Mouse (Mus musculus) frontal cortex, postnatal 10 days (tissue): Measurements from ENCODE around the gene T.
"Not testable (repeated sequence)": the region's sequence is repeated elsewhere in the genome, so short reads cannot be mapped to it uniquely, and the experiment has no call there.

Experiments
- DNase-seq, 2 experiments: peaks; one replicate each; pipeline ENCODE4 v3.0.0; 2022; ENCODE audit warnings: low spot score in 2 of 2, mixed read lengths in 1 of 2

The T gene

DNA sequence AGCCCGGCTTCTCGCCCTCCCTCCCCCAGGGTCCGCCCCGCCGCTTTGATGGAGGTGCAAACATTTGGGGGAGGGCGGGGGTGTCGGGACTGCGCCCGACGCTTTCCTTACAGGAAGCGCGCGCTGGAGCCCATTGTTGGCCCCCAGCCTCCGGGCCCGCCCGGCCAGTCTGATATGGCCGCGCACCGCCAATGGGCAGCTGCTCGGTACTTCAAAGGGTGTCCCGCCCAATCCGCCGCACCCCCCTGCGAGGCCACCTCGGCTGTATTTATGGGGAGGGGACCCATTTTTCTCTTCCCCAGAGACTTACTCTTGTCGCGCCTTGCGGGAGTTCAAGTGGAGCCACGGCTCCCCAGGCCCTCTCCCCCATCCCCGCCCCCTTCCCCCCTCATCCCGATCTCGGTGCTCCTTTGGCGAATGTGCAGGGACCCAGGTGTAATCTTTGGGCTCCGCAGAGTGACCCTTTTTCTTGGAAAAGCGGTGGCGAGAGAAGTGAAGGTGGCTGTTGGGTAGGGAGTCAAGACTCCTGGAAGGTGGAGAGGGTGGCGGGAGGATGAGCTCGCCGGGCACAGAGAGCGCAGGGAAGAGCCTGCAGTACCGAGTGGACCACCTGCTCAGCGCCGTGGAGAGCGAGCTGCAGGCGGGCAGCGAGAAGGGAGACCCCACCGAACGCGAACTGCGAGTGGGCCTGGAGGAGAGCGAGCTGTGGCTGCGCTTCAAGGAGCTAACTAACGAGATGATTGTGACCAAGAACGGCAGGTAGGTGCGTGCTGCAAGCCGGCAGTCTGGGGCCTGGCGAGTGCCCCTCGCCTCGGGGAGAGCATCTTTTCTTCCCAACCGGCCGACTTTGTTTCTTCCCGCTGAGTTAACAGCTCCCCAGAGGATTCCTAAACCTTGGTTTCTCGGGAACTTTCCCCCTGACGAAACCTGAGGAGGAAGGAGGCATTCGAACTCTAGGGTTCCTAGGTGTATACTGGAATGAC, at the start of gene T:
T (plus strand) TSS at position 446 of the 983 bp plus-strand sequence.
- DNase-seq: no peak

DNA sequence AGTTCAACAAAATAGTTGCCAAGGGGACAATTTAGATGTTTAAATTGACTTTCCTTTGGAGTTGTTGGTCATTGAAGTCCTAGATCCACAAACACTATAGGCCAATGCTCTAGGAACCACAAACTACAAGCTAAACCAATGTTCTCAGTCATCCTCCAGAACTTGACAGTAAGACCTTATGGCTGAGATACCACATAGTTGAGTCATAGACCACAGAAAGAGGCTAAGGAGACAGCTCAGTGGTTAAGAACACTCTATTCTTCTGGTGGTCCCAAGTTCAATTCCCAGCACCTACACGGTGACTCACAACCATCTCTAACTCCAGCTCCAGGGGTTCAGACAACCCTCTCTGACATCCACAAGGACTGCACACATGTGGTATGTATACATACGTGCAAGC, 48.8 kb upstream of the T start:
- no peak for DNase-seq

DNA sequence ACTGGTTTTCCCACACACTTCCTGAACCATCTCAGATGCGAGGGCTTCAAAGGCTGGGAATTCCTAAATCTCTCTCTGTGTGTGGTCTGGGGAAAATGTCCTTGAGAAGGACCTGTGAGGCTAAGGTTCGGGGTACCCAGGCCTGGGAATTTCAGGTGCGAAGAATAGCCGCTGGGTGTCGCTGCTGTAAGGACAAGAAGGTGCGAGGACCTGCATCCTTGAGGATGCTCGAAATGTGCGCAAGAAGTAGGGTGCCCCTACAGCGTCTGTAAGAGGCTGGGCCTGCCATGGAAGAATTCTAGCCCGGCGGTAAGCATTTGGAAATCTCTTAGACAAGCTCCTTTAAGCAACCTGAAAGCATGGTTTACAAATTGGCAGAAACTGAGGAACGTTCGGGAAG, 45.8 kb upstream of the T start:
- DNase-seq: peak in 1 of 2 experiments; percentile 55

DNA sequence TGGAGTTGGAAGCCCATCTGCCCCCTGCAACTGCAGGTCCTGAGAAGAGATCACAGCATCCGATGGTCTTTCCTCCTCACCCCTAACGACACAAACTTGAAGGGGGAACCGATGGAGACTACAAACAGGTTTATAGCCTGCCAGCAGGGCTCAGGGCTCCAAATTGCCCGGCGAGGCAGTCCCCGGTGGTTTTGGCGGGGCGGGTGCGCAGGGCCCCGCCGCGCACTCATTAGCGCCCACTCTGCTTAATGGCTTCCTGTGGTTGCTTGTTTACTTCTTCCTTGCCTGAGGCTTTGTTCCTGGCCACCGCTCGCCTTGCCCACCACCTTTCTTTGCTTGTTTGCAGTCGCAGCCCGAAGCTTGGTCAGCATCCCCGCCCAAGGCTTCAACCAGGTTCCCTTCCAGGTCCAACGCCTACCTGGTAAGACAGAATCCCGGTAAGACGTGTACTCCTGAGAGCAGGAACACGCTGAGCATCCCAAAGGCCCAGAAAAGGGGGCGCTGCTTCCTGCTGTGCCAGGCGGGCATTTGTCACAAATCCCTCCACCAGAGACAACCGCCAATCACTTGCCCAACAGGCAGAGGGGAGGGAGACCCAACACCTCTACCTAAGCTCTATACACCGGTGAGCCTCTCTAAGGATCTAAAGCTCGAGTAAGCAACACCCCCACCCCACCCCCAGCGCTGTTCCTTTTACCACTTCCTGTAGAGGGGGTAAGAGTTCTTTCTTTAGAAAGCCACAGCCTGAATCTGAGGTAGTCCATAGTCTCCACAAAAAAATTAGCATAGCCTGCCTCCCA, 45.0 kb upstream of the T start:
- DNase-seq: no peak

DNA sequence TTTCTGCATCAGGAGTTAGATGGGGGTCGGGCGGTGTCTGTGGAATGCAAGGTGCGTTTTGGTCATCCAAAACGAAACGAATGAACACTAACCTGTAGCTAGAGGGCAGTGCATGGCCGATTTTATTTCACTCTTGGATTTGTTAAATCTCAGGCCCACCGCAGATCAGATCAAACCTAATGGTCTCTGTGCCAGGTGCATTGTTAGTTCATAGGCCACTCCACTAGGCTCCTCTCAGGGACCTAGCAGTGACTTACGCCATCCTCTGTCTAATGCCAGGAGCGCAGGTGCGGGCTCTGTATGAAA, 44.5 kb upstream of the T start:
- no peak for DNase-seq

DNA sequence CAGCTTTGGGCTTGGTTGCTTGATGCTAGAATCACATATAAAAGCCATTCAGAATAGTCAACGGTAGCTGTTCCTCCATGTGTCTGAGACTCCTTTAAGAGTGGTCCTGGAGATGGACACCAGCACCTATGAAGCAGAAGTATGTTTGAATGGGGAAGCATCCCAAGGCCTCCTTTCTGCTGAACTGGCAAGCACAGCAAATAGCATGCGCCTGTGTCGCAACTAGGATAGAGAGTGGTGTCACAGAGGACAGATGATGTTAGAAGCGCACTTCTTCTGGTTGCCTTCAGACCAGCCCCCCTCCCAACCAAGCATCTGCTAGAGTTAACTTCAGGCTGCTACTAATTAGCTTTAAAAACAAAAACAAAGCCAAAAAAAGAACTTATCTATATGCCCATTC, 43.7 kb upstream of the T start:
- DNase-seq: no peak

DNA sequence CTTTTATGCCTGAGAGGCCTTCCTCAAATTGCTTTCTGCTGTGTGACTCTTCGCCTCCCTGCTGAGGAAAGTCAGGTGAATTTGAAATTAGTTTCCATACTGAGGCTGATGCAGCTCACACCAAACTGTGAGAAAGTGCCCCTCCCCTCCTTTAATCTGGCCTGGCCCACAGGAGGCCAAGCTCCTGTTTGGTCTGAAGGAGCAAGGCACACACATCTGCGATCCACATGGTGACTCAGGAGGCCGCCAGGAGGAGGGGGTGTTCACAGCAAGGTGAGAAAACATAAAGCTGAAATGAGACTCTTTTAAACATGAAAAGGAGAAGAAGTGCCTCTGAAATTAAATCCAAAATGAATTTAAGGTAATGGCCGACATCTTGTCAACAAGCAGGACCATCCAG, 37.9 kb upstream of the T start:
- DNase-seq: no peak

DNA sequence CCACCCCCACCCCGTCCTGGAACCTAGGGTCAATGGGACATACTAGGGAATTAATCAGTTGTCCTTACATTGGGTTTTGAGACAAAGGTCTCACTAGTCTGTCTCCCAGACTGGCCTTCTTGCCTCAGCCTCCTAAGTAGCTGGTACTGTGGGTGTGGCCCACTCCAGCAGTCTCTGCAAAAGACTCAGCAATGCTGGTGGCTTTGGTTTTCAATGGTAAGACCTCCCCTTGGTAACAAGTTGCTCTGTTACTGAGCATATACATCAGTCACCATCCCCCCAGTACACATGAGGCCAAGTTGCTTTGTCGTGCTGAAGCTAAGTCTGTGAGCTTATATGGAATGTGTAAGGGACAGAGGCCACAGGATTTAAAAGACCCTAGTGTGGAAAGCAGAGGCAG, 36.3 kb upstream of the T start:
- DNase-seq: no peak

DNA sequence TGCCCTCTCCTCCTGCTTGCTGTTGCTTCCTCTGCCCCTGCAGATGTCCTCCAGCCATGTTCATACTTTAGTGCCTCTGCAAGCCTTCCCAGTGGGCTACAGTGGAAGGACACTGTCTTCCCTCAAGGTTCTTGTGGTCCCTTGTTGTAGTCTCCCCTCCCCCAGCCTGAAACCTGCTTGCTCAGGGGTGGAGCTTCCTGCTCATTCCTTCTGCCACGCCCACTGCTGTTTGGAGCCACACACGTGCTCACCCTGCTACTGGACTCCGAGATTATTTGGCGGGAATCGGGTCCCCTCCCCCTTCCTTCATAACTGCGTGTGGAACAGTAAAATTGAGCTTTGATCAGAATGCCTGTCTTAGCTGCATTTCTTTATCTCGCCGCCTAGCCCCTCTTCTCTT, 30.3 kb upstream of the T start:
- not testable (repeated sequence) for DNase-seq

DNA sequence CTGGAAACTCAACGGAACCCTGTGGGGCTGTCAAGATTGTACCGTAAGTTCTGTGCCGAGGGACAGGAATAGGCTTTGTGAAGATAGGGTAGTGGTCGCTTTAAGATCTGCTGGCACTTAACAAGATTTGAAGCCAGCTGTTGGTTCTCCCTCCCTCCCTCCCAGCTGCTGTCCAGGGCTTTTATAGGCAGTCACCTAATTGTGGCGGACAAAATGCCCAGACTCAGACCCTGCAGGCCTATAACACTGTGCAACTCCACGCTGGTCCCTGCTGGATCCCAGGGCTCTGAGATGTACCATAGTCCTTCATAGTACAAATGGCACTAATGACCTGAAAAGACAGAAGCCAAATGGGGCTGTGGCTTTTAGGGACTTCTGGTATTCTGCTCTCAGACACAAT, 27.9 kb upstream of the T start:
- no peak for DNase-seq

DNA sequence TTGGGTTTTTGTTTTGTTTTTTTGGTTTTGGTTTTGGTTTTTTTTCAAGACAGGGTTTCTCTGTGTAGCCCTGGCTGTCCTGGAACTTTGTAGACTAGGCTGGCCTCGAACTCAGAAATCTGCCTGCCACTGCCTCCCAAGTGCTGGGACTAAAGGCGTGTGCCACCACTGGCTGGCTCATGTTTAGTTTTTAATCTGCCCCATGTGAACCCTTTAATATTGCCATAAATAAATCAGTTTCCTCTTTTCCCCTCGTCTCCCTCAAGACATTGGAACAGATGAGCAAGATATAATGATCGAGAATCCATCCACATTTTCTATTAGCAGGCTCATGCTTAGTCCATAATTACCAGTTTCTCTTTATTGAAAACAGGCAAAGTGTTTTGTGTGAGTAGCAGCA, 26.2 kb upstream of the T start:
- not testable (repeated sequence) for DNase-seq

DNA sequence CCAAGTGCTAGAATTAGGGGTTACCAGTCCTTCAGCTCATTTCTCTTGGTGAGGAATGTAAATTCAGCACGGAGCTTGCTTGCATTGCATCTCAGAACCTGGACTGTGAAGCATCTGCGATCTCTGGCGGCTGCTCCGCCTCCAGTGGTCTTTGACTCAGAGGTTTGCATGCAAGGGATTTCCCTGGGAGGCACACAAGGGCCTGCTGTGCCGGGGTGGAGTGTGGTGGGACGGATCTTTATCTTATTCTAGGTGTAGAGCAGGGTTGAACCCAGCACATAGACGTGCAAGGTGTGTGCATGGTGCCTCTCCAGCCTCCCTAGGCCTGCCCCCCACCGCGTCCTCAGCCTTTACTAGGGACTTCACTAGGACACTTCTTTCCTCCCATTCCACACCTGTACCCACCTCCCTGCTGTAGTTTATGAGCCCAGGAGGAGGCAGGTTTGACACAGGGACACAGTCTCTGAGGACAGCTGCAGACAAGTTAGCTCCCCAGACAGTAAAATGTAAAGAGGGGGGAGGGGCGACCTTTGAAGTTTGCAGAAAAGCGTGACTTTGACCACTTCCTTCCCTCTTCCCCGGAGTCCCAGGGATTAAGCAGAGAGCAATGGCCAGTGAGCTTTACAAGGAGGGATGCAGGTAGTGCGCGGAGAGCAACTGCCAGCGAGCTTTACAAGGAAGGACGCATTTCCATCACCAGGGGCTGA, 25.5 kb upstream of the T start:
- no peak for DNase-seq

DNA sequence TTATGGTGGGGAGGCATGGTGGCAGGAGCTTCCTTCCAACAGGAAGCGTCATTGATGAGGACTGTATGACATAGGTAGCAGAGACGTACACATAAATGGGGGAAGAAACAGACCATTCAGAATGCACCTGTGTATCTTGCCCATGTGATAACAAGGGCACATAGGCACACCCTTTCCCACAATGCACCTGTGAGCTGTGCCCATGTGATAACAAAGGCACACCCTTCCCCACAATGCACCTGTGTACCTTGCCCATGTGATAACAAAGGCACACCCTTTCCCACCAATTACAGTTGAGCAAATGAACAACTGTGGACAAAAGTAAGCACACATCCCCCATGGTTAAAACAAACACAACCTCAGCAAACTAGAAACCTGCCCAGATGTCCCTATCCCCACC, 23.9 kb upstream of the T start:
- no peak for DNase-seq

DNA sequence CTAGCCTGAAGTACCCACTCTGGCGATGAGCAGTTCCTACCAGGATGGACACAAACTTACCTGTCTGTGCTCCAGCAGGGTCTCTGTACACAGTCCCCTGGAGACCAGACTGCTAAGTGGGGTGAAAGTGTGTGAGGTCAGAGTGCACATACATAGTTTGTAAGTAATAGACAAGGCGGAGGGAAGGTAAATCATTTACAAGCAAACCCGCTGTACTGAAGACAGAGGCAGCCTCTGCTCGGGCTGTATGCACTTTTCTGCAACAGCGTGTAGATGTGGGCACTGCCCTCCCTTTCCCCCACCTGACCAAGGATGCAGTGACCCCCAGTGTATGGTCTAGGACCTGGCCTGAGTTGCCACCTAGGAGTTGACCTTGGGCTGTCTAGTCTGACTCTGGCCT, 20.6 kb upstream of the T start:
- no peak for DNase-seq

DNA sequence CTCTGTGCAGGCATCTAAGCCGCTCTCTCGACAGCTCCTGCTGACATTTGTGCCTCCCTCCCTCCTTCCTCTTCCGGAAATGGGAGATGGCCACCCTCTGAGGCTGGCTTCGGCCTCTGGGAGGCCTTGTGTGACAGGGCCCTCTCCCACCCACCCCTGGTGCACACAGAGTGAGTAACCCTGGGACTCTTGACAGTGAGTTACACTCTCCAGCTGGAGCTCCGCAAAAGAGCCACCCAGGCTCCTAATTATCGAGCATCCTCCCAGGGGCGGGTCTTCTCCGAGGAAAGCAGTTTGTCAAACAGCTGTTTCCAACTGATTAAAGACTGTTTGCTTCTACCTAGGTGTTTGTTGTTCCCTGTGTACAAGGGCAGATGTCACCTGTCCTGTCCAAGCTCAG, 18.7 kb upstream of the T start:
- no peak for DNase-seq

DNA sequence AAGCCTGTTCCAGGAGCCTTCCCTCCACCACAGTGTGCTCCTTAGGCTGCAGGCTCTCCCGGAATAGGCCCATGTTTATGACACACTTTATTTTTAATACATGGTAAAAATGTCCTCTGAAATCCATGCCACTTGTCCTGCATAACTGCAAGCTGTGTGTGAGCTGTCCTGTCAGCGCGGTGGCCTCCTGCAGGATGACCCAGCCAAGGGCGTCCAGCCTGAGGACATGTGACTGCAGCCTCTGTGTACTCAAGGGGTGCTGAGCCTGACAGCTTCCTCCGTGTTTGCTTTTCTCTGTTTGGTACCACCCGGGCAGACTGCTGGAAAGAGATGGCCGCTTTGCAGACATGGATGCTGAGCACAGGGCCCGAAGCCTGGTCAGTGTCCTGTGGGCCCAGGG, 17.4 kb upstream of the T start:
- no peak for DNase-seq

DNA sequence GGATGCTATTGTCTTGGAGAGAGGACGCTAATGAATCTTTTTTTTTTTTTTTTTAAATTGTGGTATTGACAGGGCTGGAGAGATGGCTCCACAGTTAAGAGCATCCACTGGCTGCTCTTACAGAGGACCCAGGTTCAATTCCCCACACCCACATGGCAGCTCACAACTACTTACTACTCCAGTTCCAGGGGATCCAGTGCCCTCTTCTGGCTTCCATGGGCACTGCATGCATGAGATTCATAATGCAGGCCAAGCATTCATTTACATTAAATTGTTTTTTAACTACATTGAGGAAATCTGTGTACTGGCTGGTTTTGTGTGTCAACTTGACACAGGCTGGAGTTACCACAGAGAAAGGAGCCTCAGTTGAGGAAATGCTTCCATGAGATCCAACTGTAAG, 13.5 kb upstream of the T start:
- DNase-seq: no peak

DNA sequence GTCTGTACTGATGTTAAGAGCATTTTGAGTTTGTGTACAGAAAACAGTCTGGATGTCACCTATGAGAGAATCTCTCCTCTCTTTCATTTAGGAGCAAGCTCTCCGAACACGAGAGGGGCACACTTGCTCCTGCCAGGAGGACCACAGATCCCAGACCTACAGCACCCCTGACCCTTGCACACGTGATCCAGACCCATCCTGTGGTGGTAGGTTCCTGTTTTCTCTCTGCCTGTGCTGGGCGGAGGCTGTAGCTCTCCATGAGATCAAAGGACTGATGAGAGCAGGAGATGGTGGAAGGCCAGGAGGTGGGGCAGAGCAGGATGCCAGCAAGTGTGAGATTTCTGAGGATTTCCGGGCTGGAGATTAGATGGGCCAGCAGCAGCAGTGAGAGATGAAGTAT, 12.7 kb upstream of the T start:
- no peak for DNase-seq

DNA sequence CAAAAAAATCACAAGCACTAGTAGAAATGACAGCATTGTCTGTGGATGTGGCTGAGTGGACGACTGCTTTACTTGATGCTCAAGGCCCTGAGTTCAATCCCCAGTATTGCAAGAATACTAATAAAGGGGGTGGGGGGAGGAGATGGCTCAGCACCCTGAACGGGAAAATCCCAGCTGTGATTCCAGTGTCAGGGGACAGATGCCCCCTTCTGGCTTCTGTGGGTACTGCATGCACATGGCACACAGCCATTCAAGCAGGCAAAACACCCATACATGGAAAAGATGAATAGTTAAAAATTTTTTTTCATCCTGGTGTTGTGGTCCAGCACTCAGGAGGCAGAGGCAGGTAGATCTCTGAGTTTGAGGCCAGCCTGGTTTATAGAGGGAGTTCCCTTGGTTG, 10.9 kb upstream of the T start:
- peak in 1 of 2 experiments; percentile 24 for DNase-seq

DNA sequence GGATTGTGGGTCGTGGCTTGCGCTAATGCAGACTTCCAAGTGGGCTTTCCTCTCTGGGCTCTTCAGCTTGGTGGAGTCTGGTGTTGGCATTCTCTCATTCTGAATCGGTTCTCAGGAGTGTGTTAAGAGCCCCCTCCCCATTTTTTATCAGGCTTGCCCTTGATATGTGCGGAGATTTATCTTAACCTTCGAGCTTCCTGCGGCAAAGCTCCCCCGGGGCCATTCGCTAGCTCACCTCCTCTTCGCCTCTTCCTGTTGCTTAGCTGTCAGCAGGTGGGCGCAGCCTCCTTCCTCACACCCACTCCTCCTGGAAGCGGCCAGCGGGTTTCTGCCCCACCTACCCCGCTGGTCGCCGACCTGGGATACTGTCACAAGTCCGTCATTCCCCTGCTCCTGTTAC, 4.8 kb upstream of the T start:
- DNase-seq: no peak

DNA sequence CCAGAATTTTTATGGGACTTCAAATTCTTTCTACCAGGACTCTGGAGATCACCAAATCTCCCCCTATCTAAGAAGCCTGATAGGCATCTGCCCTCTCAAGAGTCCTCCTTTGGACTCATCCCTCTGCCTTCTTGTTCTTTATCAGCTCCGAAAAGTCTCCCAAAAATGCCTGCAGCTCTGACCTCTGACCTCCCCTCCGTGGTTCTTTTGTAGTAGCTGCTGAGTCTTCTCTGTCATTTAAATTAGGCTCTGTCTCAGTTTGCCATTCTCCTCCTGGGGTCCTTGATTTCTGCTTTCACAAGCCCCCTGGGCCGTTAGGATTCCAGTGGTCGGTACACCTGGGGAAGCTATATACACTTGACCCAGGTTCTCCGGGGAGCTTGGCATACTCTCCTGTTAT, 4.3 kb upstream of the T start:
- no peak for DNase-seq

DNA sequence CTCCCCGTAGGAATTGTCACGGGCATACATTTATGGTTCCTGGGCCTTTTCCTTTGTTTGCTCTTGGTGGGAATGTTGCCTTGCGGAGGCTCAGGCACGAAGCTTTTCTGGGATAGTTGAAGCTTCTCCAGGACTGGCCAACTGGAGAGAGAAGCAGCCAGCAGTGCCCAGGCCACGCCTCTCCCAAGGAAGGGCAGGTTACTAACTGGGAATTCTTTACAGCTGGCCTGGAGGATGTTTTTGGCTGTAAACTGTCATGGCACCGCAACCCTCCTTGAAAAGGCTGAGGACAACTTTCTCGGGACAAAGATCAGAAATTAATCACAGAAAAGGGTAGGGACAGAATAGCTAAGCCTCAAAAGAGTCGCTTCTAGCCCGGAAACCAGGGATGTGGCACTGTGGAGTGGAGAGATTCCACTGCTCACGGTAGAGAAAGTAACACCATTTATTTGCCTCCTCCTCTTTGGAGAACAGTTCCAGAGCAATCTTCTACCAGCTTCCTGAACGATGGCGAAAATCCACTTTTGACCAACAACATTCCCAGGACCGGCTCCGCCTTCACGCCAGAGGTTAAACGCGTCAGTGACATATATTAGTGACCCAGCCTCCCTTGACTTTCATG, 1.9 kb upstream of the T start:
- no peak for DNase-seq
